ENCODE assay signal across 15 mouse cellular contexts in genomic region chr12:87379496-87379895, GRCm38 (mm10).
"Had no signal": no experiment of that assay in that cellular context is flagged by ENCODE, and none has a peak within 500 bp of the region (broad histone marks: within the 10 kb centered on the region; RNA-seq: fewer than 3 reads in every experiment).

No protein-coding gene starts in this region.

- H3K9ac ChIP-seq: lung, embryonic 15.5 days; midbrain, embryonic 13.5 days; midbrain, embryonic 15.5 days; neural tube, embryonic 12.5 days had no signal

- H3K9me3 ChIP-seq: lung, embryonic 15.5 days; midbrain, embryonic 13.5 days; midbrain, embryonic 15.5 days; neural tube, embryonic 12.5 days had no signal

- ATAC-seq: lung, postnatal 0 days; midbrain, embryonic 13.5 days; midbrain, embryonic 15.5 days had no signal

- DNase-seq: lung, adult 2 months; lung, postnatal 14 days; lung, postnatal 36 days; right cerebral cortex, postnatal 14 days; spleen, adult 18-20 months; thymus, adult 18-20 months; thymus, postnatal 14 days; thymus, postnatal 36 days had no signal

- H3K4me1 ChIP-seq: midbrain, embryonic 13.5 days; midbrain, embryonic 15.5 days had no signal

- H3K36me3 ChIP-seq: lung, embryonic 15.5 days; midbrain, embryonic 13.5 days; midbrain, embryonic 15.5 days; neural tube, embryonic 12.5 days had no signal

- H3K27me3 ChIP-seq: lung, embryonic 15.5 days; midbrain, embryonic 13.5 days; midbrain, embryonic 15.5 days; neural tube, embryonic 12.5 days had no signal

- H3K27ac ChIP-seq: lung, embryonic 15.5 days; macrophage; midbrain, embryonic 13.5 days; midbrain, embryonic 15.5 days; neural tube, embryonic 12.5 days had no signal

- H3K4me2 ChIP-seq: lung, embryonic 15.5 days; midbrain, embryonic 11.5 days; midbrain, embryonic 13.5 days; midbrain, embryonic 15.5 days; neural tube, embryonic 12.5 days had no signal

- H3K4me3 ChIP-seq: lung, embryonic 15.5 days; midbrain, embryonic 13.5 days; midbrain, embryonic 15.5 days; neural tube, embryonic 12.5 days had no signal
